Mouse (Mus musculus) neural tube, embryonic 13.5 days (tissue): ENCODE measurements around the gene 2510002D24Rik. TPM values are rescaled to one million over a fixed set of nuclear protein-coding genes. Genes with fewer than 3 reads are reported as not detected.
A peak's percentile ranks its signal among the peaks of the same experiment; 100 is the strongest.
"Not testable (repeated sequence)": the region's sequence is repeated elsewhere in the genome, so short reads cannot be mapped to it uniquely, and the experiment has no call there.

ENCODE experiments used
- ATAC-seq: fragments of 200-750 bp; cut with Nextera tagmentation; 2 replicates; pipeline ENCODE4 v1.8.0; 2017; ENCODE audit warnings: low read depth, mild to moderate bottlenecking, moderate TSS enrichment, moderate library complexity
- H3K27ac ChIP-seq: fragments of 300-500 bp; sonication (generic); replicated peaks from 2 replicates; pipeline ENCODE4 v1.5.1; 2015; ENCODE audit warnings: moderate library complexity, mild to moderate bottlenecking, inconsistent platforms
- H3K27me3 ChIP-seq: fragments of 300-500 bp; sonication (generic); 2 replicates; pipeline ENCODE4 v1.6.1; 2015; ENCODE audit warnings: mild to moderate bottlenecking, inconsistent platforms
- H3K36me3 ChIP-seq: fragments of 300-500 bp; sonication (generic); 2 replicates; pipeline ENCODE4 v1.6.1; 2015; ENCODE audit warnings: mild to moderate bottlenecking, inconsistent platforms
- H3K4me1 ChIP-seq: fragments of 300-500 bp; sonication (generic); replicated peaks from 2 replicates; pipeline ENCODE4 v1.6.1; 2015; ENCODE audit warnings: inconsistent platforms
- H3K4me2 ChIP-seq: fragments of 300-500 bp; sonication (generic); 2 replicates; pipeline ENCODE4 v1.6.1; 2015; ENCODE audit warnings: inconsistent platforms, mild to moderate bottlenecking, moderate library complexity
- H3K4me3 ChIP-seq: fragments of 300-500 bp; sonication (generic); 2 replicates; pipeline ENCODE4 v1.5.1; 2015; ENCODE audit warnings: mild to moderate bottlenecking, inconsistent platforms
- H3K9ac ChIP-seq: fragments of 300-500 bp; sonication (generic); 2 replicates; pipeline ENCODE4 v1.6.1; 2015; ENCODE audit warnings: moderate library complexity, mild to moderate bottlenecking, inconsistent platforms
- H3K9me3 ChIP-seq: fragments of 300-500 bp; sonication (generic); 2 replicates; pipeline ENCODE4 v1.6.1; 2016; ENCODE audit warnings: inconsistent platforms
- WGBS: fragments of 180-500 bp; shearing (Covaris S2); methylation state at CpG from one replicate; pipeline ENCODE4 v1.1.7; 2015; 5-methylcytosine and 5-hydroxymethylcytosine counted together
- polyA plus RNA-seq: library from polyadenylated mRNA; unstranded; fragments of >200 nt; fragmentation: Nextera tagmentation; extraction: Ambion mirVana; gene quantifications from 2 replicates; pipeline ENCODE4 v1.2.1, GENCODE M21; 2015

2510002D24Rik gene
- polyA plus RNA-seq, 1 experiment from 2014 or later = 37.9 TPM

DNA sequence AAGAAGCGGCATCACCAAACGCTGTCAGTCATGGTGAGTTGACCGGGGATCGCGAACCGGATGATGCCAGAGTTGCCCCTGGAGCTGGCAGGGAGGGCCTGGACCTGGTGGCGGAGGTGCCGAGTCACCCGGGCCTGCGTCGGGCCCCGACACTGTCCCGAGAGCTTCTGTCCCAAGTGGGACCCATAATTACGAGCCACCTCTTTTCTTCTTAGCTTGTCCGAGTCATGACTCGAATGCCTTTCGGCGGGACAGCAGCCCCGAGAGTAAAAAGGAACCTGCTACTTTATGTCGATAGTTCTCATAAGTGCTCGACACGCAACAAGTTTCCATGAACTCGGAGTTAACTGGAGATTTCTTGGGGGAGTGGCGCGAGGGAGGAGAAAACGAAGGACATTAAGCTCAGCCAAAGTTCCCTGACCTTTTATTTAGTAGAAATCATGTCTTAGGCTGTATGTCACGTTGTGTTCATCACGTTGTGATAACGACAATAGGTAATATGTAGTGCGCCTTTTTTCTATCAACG lies 23.9 kb upstream of the 2510002D24Rik start:
- Histone ChIP-seq H3K36me3 (peaks cover 30% of the 10 kb centered on the region), H3K9ac (peak overlapping the region; percentile 84), H3K27ac (peak overlapping the region; percentile 64), H3K4me3 (peak overlapping the region; percentile 90), H3K4me1 (peaks cover 26% of the 10 kb centered on the region), H3K9me3 (no peaks in the 10 kb centered on the region), H3K4me2 (peak overlapping the region; percentile 85), H3K27me3 (no peaks in the 10 kb centered on the region)
- no peak for ATAC-seq
- 2% methylated on average over 31 of the region's 31 CpGs for WGBS

DNA sequence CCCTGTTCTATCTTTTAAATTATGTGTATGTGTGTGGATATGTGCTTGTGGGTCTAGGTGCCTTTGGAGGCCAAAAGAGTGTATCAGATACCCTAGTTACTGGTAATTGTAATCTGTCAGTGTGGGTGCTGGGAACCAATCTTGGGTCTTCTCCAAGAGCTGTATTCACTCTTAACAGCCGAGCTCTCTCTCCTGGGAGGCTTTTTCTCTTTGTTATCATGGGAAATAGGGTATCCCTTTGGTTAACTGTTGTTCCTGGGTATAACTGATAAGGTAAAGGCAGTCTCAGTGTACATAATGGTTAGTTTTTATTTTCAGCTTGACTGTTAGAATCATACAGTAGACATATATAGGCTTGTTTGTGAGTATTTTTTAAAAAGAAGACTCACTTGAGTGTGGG lies 14.0 kb upstream of the 2510002D24Rik start:
- no peak overlapping the region for H3K4me3 ChIP-seq
- H3K36me3 ChIP-seq = peaks cover 97% of the 10 kb centered on the region
- no peak overlapping the region for H3K9ac ChIP-seq
- H3K4me2 ChIP-seq = no peak overlapping the region
- H3K4me1 ChIP-seq = no peaks in the 10 kb centered on the region
- ATAC-seq = no peak
- H3K9me3 ChIP-seq = no peaks in the 10 kb centered on the region
- no peaks in the 10 kb centered on the region for H3K27me3 ChIP-seq
- 91% methylated on average over 1 of the region's 1 CpGs for WGBS
- H3K27ac ChIP-seq = no peak overlapping the region

DNA sequence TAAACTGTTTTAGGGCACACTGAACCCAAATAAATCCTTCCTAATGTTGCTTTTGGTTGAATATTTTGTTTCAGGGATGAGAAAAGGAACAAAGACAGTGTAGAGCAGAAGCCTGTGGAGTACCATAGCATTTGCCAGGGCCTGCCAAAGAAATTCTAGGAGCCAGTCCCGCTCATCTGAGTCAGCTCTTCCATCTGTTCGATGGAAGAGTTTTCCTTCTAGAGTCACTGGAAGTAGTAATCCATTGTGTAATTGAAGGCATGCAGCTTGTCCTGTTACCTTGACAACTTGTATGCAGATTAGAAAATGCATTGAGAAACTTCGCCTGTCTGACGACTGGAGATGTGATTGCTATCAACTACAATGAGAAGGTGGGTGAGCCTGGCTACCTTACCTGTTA lies 13.5 kb upstream of the 2510002D24Rik start:
- no peaks in the 10 kb centered on the region for H3K27me3 ChIP-seq
- no peak overlapping the region for H3K9ac ChIP-seq
- H3K36me3 ChIP-seq = peaks cover 98% of the 10 kb centered on the region
- H3K9me3 ChIP-seq = no peaks in the 10 kb centered on the region
- WGBS = 64% methylated on average over 4 of the region's 4 CpGs
- ATAC-seq = no peak
- H3K4me3 ChIP-seq = no peak overlapping the region
- H3K4me2 ChIP-seq = no peak overlapping the region
- H3K4me1 ChIP-seq = no peaks in the 10 kb centered on the region
- no peak overlapping the region for H3K27ac ChIP-seq

DNA sequence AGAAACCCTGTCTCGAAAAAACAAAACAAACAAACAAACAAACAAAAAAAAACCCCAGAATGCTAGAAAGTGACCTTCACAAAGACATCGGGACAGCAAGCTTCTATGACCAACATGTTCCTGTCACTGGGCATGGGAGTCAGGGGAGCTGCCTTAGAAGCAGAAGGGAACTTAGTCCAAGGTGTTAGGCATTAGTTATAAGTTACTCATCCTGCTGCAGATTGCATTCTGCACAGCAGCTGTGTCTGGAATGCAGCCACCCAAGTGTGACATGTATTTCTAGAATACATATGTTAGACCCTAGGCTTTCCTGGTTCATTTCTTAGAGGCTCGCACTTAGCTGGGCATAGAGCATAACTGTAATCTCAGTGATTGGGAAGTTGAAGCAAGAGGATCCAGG lies 7.7 kb upstream of the 2510002D24Rik start:
- Histone ChIP-seq H3K27ac (no peak overlapping the region), H3K9ac (no peak overlapping the region), H3K4me2 (no peak overlapping the region), H3K9me3 (no peaks in the 10 kb centered on the region), H3K4me3 (no peak overlapping the region), H3K4me1 (no peaks in the 10 kb centered on the region), H3K36me3 (peaks cover 96% of the 10 kb centered on the region), H3K27me3 (no peaks in the 10 kb centered on the region)
- WGBS = 96% methylated on average over 3 of the region's 3 CpGs
- no peak for ATAC-seq

- no peaks in the 10 kb centered on the region for H3K9me3 ChIP-seq
- 89% methylated on average over 6 of the region's 6 CpGs for whole genome bisulfite sequencing
- no peak for ATAC-seq
- H3K9ac ChIP-seq = no peak overlapping the region
- H3K27me3 ChIP-seq = no peaks in the 10 kb centered on the region
- no peak overlapping the region for H3K4me3 ChIP-seq
- H3K27ac ChIP-seq = no peak overlapping the region
- H3K36me3 ChIP-seq = peaks cover 96% of the 10 kb centered on the region
- no peaks in the 10 kb centered on the region for H3K4me1 ChIP-seq
- no peak overlapping the region for H3K4me2 ChIP-seq
Measured at GRCm38 (mm10) chr16:18829102-18829501, 7.3 kb upstream of the 2510002D24Rik start.

GRCm38 (mm10) chr16:18833486-18833885 lies 2.9 kb upstream of the 2510002D24Rik start:
- no peaks in the 10 kb centered on the region for H3K9me3 ChIP-seq
- H3K36me3 ChIP-seq = peaks cover 69% of the 10 kb centered on the region
- H3K27me3 ChIP-seq = no peaks in the 10 kb centered on the region
- H3K27ac ChIP-seq = no peak overlapping the region
- no peak overlapping the region for H3K4me3 ChIP-seq
- H3K4me1 ChIP-seq = peaks cover 12% of the 10 kb centered on the region
- H3K4me2 ChIP-seq = no peak overlapping the region
- no peak for ATAC-seq
- WGBS = 73% methylated on average over 2 of the region's 2 CpGs
- no peak overlapping the region for H3K9ac ChIP-seq

GRCm38 (mm10) chr16:18836073-18836467 lies 308 bp upstream of the 2510002D24Rik start:
- no peak overlapping the region for H3K27ac ChIP-seq
- no peaks in the 10 kb centered on the region for H3K27me3 ChIP-seq
- peak overlapping the region; percentile 80 for H3K4me3 ChIP-seq
- WGBS = 33% methylated on average over 3 of the region's 3 CpGs
- H3K4me1 ChIP-seq = peaks cover 12% of the 10 kb centered on the region
- no peaks in the 10 kb centered on the region for H3K9me3 ChIP-seq
- peak; percentile 41 for ATAC-seq
- H3K4me2 ChIP-seq = peak overlapping the region; percentile 72
- H3K36me3 ChIP-seq = peaks cover 54% of the 10 kb centered on the region
- H3K9ac ChIP-seq = no peak overlapping the region

DNA sequence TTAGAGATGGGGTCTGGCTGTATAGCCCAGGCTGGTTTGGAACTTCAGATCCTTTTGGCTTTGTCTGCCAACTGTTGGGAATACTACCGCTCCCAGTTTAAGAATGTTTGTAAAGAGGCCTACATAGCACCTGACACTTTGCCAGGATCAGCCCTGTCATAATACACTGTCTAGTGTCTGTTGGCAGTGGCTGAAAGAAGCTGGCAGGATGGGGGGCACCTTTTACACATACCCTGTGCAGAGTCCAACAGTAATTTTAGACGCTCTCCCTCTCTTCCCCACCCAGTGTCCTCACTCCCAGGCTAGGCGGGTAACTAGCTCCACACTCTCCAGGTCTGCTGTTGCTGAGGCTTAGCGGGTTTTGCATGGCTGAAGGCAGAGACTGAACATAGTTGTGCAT lies 2.0 kb downstream of the 2510002D24Rik start:
- Histone ChIP-seq H3K4me3 (no peak overlapping the region), H3K9ac (no peak overlapping the region), H3K9me3 (no peaks in the 10 kb centered on the region), H3K27ac (no peak overlapping the region), H3K36me3 (peaks cover 33% of the 10 kb centered on the region), H3K4me1 (peaks cover 12% of the 10 kb centered on the region), H3K4me2 (no peak overlapping the region), H3K27me3 (no peaks in the 10 kb centered on the region)
- ATAC-seq = no peak
- WGBS = 97% methylated on average over 4 of the region's 4 CpGs

DNA sequence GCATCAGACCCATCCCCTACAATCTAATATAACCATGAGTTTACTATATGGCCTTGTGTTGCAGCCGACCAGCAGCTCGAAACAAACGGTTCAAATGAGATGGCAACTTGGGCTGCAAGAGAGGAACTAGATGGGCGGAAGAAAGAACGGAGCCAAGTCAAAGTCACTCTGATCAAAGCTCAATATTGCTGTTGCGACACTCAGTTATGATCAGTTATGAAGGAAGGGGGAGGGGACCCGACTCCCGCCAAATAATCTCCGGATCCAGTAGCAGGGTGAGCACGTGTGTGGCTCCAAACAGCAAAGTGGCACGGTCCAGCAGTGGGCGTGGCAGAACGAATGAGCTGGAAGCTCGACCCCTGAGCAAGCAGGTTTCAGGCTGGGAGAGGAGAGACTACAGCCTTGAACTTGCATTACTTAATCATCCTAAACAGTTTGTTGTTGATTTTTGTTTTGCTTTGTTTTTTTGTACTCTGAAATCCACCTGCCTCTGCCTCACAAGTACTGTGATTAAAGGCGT lies 10.0 kb downstream of the 2510002D24Rik start:
- no peak overlapping the region for H3K9ac ChIP-seq
- no peaks in the 10 kb centered on the region for H3K27me3 ChIP-seq
- no peaks in the 10 kb centered on the region for H3K36me3 ChIP-seq
- no peak overlapping the region for H3K27ac ChIP-seq
- no peaks in the 10 kb centered on the region for H3K9me3 ChIP-seq
- H3K4me3 ChIP-seq = no peak overlapping the region
- H3K4me2 ChIP-seq = no peak overlapping the region
- WGBS = 87% methylated on average over 15 of the region's 15 CpGs
- no peak for ATAC-seq
- H3K4me1 ChIP-seq = no peaks in the 10 kb centered on the region

DNA sequence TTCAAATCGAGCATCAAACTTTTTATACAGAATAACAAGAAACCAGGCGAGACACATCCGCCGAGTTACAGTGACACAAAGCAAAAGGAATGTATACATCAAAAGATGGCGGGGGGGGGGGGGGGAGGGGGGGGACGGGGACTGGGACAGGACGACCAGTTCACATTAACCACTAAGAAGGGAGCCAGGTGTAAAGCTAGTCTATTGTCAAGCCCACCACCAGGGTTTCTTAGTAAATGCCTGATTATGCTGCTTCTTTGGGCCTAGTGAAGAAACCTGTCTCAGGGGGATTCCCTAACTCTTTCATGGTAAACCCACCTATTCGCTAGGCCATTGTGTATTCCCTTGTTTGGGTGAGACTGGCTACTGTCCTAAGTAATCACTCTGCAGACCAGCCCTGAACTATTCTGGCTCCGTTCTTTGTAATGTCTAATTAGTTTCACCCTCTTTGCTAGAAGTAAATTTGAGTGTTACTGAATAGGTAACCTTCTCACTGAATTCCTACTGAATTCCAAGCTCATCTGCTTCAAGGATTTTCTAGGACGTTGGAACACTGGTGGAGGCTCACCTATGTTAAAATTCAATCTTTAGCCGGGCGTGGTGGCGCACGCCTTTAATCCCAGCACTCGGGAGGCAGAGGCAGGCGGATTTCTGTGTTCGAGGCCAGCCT lies 13.3 kb downstream of the 2510002D24Rik start:
- H3K4me3 ChIP-seq, H3K4me2 ChIP-seq, H3K4me1 ChIP-seq, H3K27me3 ChIP-seq, H3K36me3 ChIP-seq, H3K27ac ChIP-seq, H3K9me3 ChIP-seq, H3K9ac ChIP-seq, ATAC-seq: not testable (repeated sequence)
- WGBS = 85% methylated on average over 16 of the region's 17 CpGs

DNA sequence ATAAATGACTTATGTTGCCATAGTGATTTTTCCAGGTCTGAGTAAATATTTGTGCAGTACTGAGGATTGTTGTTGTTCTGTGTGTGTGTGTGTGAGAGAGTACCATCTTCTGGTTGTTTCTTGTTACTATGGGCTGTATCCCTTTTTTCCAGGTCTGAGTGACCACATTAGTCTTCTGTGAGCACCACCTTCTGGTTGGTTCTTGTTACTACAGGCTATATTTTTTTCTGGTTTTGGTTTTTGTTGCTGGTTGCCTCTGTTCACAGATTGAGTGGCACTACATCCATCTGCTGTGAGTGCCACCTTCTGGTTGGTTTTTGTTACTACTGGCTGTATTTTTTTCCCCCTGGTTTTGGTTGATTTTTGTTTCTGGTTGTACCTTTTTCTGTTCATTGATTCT lies 22.2 kb downstream of the 2510002D24Rik start:
- Histone ChIP-seq H3K9me3 (no peaks in the 10 kb centered on the region), H3K4me2 (no peak overlapping the region), H3K9ac (no peak overlapping the region), H3K4me1 (no peaks in the 10 kb centered on the region), H3K36me3 (no peaks in the 10 kb centered on the region), H3K27me3 (no peaks in the 10 kb centered on the region), H3K27ac (no peak overlapping the region), H3K4me3 (no peak overlapping the region)
- no peak for ATAC-seq

DNA sequence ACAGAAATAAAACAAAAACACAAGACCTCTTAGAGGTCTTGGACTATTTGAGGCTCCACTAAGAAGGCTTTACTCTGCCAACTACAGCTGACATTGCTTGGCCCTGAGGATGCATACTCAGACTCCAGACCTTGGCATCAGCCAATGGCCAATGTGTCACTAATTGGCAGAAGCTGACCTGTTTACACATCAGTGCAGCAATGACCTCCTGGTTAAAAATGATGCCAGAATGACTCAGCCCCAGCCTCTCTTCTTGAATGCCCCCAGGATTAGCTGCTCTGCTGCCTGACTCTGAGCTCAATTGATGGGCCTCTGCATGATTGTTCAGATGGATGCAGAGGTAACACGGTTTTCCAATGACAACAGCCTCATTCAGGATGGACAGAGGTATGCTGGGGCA lies 23.8 kb downstream of the 2510002D24Rik start:
- 71% methylated on average over 1 of the region's 1 CpGs for WGBS
- Histone ChIP-seq H3K27me3 (no peaks in the 10 kb centered on the region), H3K4me2 (no peak overlapping the region), H3K36me3 (no peaks in the 10 kb centered on the region), H3K9ac (no peak overlapping the region), H3K9me3 (no peaks in the 10 kb centered on the region), H3K27ac (no peak overlapping the region), H3K4me1 (no peaks in the 10 kb centered on the region), H3K4me3 (no peak overlapping the region)
- no peak for ATAC-seq

- Histone ChIP-seq H3K9me3 (peaks cover 10% of the 10 kb centered on the region), H3K36me3 (peaks cover 53% of the 10 kb centered on the region)
- not testable (repeated sequence) for H3K4me1 ChIP-seq, H3K9ac ChIP-seq, H3K27me3 ChIP-seq, H3K4me2 ChIP-seq, H3K27ac ChIP-seq, H3K4me3 ChIP-seq, ATAC-seq
- 91% methylated on average over 1 of the region's 1 CpGs for WGBS
Measured at GRCm38 (mm10) chr16:18870495-18870894, 34.1 kb downstream of the 2510002D24Rik start.
